Mouse (Mus musculus): Measurements from ENCODE around the gene Frem3.

Frem3 gene

DNA sequence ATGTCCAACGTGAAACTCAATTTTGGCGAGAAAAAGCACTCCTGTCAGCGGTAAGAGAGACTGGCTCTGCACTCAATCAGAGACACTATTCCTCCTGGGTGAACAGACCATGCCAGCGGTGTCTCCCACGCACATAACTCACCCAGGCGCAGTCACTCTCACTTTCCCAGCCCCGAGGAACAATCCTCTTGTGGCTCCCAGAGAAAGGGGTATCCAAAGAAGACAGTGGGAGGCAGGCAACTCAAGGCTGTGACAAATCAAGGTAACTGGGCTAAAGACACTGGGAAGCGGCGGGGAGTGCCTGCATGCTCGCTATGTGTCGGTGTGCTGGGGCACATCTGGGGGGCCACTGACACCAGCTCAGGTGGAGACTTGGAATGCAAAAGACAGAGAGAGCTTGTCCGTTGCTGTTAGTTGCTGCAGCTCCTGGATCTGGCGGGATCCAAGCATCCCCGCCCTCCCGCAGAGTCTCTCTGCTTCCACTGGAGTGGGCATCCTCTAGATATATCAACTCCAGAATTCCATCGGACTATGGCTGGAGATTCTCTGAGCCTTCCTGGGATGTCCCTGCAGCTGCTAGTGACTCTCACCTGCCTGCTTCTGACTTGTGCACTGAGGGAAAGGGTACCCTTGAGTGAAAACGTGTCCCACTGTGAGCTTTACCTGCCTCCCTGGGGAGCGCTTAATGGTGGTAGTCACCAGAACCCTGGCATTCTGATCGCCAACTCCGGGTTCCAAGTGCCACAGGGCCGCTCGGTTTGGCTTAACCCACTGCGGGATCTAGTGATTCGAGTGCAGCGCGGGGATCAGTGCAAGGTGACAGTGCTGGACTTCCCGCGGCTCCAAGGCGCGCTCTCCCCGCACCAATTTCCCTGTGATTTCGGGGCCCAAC is at the start of gene Frem3:
Gene Frem3 (plus strand): TSS at position 532 of the 892 bp plus-strand sequence.
- DNase-seq = no peak

DNA sequence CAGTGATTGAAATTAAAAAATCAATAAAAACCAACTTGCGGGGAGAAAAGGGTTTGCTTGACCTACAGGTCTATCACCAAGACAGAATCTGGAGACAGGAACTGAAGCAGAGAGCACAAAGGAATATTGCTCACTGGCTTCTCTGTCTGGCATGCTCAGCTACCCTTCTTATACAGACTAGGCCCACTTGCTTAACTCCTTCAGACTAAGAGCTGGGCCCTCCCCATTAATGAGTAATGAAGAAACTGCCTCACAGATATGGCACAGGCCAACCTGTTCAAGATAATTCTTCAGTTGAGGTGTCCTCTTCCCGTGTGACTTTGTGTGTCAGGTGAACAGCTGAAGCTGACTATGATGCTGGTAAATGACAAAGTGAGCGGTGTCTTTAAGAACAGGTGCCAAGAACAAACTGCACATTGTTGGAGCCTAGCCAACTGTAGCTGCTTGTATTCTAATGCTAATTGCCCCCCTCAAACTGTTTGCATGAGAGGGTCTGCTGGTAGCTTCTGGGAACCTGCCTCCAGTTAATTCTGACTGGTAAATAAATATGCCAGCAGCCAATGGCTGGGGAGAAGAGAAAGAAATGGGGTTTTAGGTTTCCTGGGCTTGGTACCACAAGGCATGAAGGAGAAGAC is 46.6 kb upstream of the Frem3 start:
- DNase-seq = no peak

DNA sequence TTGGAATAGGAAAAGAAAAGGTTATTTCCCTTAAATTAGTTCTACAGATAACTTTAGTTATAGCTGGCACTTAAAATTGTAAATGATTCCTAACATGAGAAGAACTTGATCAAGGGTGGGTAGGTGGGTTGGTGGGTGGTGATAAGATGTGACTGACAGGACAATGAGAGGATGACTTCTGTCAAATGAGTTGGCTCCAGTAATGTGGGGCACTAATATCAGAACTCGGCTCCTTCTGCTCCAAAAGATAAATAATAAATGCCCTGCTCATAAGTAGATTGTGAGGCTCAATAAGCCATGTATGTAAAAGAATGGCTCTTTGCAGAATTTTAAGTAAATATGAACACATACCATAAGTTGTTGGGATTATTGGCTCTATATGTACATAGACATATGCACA is 43.4 kb upstream of the Frem3 start:
- no peak for DNase-seq

DNA sequence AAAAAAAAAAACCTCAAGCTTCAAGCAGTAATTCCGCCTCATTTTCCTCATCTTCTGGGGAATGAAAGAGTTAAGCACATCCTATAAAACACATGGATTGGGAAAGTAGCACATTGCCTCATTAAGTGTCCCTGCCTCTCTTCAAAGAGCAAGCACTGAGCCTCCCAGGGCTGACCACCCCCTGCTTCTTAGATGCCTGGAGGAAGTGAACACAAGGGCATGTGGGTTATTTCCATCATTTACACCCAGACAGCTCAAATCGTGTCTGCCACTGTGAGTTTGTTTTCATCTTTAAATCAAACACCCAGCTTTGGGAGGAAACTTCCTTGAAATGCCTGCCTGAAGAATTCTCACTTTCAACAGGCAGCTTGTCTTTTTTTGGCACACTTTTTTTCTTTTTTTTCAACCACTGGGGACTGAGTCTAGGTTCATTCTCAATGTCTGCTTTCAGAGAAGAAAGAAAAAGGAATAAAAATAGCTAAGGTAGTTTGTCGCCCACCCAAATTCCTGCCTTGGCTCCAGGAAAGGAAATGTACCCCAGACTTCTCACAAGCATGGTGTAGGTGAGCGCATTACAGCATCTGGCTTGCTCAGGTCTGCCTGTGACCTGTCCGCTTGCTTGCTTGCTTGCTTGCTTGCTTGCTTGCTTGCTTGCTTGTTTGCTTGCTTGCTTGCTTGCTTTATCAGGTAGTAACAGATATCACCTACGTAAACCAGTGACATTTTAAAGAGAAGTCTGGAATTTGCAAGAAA is 42.5 kb upstream of the Frem3 start:
- DNase-seq = no peak

DNA sequence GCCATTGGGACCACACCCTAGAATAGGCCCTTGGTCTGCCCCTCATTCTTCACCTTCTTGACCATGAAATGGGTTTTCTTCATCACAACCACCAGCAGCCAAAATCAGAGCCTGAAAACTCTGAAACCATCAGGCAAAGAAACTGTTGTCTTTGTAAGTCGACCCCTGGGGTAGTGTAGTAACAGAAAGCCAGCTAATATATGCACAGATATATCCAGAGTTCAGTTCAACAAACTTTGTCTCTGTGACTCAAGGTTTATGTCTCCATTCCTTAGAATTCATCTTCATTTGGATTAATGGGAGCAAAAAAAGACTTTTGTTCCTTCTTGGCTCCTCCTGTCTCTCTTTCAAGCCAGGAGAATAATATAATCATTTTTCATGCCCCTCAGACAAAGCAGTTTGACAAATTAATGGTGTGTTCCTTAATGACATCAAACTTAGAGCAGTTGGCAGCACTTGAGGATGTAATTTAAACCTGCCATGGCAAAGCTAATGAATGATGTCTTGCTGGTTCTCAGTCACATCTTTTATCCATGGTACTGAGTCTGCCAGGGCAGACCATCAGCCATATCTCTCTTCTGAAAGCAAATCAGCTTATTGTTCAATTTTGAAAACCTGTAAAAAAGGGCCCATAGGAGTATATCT is 38.3 kb upstream of the Frem3 start:
- DNase-seq = no peak

DNA sequence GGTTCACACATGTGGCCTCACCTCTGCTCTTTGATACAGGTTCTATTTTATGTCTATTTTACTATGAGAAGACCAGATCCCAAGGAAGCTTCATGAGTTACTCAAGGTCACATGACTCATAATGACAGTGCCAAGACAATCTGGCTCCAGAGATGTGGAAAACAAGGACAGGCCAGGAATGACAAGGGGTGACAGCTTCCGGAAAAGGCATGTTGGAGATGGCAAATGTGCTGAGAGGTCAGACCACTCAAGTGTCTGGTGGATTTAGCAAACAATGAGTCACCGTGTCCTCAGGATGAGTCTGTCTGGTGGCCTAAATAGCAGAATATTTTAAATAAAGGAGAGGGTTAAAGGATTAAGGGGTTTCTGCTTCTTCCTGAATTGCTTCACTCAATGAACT is 33.8 kb upstream of the Frem3 start:
- DNase-seq = no peak

DNA sequence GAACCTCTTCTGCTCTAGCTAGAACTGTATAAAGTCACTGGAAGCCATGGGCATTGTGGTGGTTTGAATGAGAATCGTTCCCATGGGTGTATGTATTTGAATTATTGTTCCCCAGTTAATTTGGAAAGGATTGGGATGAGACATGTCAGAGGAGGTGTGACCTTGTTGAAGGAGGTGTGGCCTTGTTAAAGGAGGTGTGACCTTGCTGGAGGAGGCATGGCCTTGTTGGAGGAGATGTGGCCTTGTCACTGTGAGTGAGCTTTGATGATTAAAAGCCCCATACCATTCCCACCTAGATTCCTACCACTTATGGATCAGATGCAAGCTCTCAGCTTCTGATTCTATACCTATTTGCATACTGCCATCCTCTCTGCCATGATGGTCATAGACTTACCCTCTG is 31.8 kb upstream of the Frem3 start:
- DNase-seq = no peak

DNA sequence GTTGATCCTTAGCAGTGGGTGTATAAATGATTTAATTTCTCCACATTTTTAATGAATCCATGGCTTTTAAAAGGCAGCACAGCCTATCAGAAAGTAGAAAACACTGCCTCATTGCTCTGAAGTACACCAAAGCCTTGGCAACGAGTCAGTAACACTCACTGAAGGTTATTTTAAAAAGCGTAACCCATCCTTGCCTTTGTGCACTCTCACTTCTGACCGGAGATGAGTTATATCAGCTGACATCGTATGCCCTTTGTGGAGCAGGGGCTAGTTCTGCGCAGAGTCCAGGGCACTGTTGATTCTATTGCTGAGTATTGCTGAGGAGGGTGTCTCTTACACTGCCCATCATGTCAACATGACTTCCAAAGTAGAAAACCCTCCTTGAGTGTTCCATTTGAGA is 18.3 kb upstream of the Frem3 start:
- no peak for DNase-seq

DNA sequence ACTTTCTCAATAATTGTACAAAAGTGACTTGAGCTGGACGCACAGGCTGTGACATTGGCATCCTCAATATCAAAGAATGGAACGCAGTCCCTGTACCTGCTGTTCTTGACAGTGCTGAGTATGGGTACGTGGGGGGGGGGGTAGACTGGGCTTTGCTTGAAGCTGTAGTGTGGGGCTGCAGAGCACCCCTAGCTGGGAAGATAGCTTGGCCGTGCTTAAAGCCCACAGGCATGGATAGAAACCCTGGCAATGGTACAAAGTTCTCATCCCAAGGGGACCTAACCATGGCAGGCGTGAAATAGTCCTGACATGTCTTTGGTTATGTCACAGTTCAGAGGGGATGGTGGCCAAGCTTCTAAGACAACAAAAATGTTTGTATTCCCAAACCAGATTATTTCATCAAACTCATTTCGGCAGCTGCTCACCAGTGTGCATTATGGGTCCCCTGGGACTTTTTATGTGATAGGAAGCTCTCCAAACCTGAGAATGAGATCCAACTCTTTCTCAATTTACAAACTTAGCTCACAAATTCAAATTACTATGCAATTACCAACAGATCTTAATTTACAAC is 10.2 kb upstream of the Frem3 start:
- no peak for DNase-seq

DNA sequence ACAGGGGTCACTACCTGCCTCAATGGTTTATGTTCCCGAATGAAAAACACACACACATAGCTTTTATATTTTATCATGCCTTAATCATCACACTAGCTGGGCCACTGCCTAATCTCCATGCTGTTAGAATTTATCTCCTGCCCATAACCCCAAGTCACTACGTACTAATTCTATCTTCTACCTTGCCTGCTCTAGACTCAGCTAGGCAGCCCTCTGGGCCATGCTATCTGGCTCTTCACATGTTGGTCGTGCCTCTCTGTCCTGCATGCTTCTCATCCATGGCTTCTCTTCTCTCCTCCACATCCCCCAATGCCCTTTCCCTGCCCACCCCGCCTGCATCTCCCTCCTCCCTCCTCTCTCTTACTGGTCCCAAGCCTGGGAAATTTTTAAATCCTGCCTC is 9.0 kb upstream of the Frem3 start:
- DNase-seq = no peak

DNA sequence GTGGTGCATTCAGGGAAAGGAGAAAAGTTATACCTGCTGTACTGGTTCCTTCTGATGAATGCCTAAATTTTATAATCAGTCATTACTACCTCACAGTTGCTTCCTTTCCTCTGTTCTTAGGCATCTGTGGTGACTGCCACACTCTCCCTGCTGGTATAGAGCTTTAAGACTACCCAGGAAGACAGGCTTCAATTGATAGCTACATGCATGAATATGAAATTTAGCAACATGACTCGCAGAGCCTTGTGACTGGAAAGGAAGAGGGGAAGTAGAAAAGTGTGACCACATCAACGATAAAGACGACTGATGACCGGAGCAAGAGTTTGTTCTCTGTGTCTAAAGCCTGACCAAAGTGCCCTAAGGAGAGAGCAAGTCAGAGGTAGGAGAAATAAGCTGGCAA is 3.8 kb upstream of the Frem3 start:
- DNase-seq = no peak

DNA sequence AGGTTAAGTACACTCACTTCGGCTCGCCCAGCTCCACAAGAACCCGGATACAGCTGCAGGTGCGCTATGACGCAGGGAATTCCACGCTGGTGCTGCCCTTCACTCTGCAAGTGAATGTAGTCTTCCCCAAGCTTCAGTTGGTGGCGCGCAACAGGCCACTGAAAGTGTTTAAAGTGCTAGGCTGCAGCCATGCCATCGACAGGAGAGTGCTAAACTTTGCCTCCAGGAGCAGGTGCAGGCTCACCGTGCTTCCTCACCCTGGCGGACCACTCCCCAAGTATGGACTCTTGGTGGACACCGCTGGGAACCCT is 516 bp downstream of the Frem3 start:
- no peak for DNase-seq

DNA sequence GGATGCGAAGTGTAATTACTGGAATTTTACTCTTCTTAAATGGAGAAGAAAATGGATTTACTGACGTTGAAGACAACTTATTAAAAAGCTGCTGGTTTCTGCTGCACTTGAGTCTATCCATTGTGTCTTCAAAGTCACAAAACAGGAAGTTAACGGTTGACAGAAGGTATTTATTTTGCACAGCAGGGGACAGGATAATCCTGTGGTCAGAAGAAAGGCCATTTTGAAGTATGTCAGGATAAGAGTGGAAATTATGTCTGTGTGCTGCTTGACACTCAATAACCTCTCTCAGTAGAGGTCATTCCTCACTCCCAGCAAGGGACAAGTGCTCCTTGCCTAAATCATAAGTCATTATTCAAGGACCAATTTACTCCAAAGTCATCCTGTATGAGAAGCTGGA is 8.9 kb downstream of the Frem3 start:
- DNase-seq = no peak

DNA sequence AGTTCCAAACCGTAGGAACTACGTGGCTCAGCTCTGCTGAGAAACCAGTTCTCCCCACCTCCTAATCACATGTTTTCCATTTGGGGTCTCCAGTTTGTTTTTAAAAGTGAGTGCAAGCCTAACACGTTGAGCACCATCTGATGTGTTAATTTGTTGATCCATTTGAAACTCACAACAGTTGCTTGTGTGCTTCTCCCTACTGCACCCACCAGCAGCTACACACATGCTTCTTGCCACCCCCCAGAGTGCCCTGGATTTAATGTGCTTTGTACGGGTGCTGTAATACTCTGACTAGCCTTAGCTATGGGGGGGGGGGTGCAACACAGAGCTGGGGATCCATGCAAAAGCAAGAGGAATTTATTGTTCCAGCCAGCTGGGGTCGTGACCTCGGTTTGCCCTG is 36.5 kb downstream of the Frem3 start:
- DNase-seq = no peak

DNA sequence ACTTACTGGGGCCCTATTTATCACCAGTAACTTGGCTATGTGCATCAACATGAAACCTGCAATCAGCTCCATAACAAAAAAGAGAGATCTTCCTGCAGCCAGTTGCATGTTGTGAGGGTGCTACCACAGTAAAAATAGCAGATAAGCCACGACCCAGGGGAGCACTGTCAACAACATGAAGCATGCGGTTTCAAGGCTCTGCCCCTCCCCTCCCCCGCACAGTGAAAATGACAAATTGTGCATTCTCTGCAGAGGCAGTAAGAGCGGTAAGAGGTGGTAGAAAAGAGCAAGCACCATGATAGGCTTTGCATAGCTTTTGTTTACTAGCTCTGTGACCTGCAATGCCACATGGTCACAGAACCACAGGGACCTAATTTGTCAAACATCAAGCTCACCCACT is 46.8 kb downstream of the Frem3 start:
- DNase-seq = no peak

DNA sequence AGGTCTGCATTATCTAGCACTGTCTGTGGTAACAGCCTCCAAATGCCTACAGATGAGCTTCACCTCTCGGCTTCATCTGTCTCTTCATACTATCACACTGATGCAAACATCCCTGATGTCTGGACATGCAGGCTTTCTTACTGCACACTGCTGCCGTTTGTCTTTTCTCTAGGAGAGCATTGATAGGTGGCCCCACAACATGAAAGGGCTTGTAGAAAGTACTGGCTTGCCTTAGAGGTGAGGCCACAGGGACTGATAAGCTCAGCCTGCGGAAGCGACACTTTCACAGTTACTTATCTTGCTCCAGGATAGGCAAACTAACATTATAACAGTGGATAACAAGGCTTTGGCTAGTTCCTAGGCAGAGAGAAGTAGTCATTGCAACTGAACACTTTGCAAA is 50.2 kb downstream of the Frem3 start:
- DNase-seq = no peak

DNA sequence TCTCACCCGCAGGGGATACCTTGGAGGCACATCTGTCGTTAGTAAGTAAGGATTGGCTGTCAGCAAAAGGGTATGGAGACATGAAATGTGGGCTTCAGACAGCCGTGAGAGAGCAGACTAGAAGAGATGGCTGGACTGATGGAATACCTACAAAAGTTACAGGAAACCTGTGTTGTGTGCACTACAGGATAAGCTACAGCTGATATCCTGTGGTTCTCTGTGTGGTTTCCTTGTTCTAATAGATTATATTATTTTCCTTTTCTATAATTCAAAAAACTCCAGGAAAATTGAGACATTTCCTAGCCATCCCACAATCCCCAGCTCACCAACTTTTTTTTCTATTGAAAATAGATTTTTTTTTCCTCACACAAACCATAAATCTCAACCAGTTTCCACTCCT is 52.6 kb downstream of the Frem3 start:
- DNase-seq = no peak

DNA sequence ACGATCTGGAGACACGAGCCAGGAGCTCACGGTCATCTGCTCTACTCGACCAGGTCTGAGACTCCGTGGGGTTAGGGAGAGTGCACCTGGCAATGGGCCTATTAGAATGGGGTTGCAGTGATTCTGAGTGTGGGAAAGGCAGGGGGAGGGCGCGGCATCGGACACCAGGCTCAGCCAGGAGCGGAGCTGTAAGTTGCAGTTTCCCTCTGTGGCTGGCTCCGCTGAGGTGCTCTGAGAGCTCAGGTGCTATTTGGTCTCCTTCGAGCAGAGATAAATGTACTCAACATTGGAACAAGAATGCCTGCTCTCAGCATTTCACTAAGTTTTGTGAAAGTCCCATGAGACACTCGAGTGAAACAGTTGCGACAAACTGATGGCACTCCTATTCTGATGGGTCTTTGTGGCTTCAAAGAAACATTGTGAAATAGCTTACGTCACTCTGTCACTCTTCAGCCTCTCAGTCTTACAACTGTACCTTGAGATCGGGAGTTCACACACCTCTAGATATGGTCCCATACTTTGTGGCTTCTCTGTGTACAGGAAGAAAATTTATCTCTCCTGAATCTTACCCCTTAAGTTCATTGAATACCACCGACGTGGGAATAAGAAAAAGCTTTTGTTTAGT is 58.5 kb downstream of the Frem3 start:
- DNase-seq = peak; percentile 1

DNA sequence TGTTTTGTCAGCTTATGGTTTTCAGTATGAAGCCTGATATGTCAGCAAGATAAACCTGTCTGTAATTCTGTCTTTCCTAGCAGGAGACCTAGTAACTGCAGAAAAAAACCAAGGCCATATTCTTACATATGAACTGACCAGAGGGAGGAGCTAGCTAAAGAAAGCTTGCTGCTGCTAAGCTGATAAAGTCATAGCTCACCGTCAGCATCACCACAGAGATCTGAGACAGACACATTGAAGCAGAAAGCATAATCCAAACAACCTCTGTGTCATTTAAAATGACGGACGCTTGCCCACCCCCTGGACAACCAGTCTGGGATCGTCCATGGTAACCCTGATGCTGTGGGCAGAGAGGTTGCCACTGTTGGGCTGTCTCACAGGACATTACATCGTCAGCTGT is 71.7 kb downstream of the Frem3 start:
- no peak for DNase-seq

DNA sequence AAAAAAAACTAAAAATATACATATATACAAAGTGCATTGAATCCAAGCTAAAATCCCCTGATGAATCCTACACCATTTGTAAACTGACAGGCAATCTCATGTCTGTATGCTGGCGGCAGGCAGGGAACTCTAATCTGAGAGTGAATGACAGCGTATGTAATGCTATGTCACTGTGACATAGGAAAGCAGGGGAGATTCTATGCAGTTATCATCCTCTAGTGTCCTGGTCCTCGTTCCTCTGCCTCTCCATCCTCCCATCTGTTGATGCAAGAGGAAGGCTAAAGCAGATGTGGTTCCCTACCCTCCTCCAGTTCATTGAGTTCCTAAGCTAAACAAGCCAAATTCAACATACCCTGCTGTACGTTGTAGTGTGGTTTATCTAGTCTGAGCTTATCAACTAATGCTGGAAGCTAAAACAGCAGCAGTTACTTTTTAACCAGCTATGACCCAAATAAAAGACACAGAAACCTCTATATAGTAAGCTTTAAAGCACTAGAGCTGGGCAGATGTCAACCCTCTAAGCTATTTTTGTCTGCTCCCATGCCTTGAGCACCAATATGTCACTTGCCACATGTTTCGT is 73.0 kb downstream of the Frem3 start:
- DNase-seq = no peak

DNA sequence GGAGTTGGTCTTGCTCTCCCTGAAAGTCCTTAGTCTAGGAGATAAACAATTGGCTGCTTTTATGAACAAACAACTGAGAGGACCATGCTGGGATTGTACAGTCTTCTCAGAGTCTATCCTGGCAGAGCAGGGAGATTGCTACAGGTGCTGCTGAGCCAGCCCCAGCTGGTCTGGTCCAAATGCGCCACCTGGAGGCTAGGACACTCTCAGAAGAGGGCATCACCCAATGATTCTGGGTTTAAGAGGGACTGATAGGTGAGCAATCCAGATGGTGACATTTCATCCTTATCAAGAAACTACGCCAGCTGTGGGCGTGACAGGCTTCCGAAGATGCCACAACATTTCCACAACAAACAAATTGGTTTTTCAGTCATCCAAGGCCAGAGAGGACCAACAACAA is 77.3 kb downstream of the Frem3 start:
- DNase-seq = peak; percentile 75

DNA sequence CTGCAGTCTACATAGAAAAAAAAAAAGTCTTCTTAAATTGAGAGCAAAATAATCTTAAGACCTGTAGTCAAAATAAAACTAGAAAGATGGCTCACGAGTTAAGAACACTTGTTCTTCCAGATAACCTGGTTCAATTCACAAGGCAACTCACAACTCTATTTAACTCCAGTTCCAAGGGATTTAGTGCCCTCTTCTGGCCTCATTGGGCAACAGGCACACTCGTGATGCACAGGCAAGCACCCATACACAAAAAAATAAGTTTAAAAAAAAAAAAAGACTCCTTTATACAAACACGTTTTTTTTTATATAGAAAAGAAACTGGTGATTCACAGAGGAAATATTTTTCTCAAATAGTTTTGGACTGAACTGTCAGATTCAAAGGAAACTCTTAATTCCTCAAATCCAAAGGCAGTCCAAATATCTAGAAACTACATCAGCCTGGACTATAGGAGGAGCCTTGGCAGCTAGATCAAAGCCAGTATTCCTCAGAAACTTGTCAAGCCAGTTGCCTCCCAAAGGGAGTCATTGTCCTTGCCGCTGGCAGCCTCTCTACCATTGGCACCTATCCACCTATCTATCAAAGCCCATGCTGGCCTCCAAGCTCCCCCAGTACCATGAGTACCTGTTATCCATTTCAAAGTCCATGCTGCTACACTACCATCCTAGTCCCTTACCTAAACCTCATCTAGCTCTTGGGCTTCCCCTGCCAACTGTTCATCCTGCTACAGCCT is 100.0 kb downstream of the Frem3 start:
- no peak for DNase-seq

Data from lung, postnatal 14 days (tissue).